Mouse (Mus musculus) C2C12 (cell line): ENCODE data around the gene Mef2d. TPM values are rescaled to one million over a fixed set of nuclear protein-coding genes. Genes with fewer than 3 reads are reported as not detected.

Source experiments
- H3K27me3 ChIP-seq: one replicate; pipeline ENCODE4 v1.6.1; 2011; ENCODE audit not compliant: control insufficient read depth, insufficient read depth, insufficient read length
- H3K36me3 ChIP-seq: one replicate; pipeline ENCODE4 v1.6.1; 2011; ENCODE audit not compliant: control insufficient read depth, insufficient read depth
- H3K4me3 ChIP-seq: one replicate; pipeline ENCODE4 v1.5.1; 2011; ENCODE audit warnings: mild to moderate bottlenecking, control low read depth; ENCODE audit not compliant: poor library complexity, insufficient read depth, severe bottlenecking
- H3K79me2 ChIP-seq: one replicate; pipeline ENCODE4 v1.6.1; 2011; ENCODE audit not compliant: control insufficient read depth, insufficient read depth
- H3K79me3 ChIP-seq: one replicate; pipeline ENCODE4 v1.6.1; 2011; ENCODE audit warnings: low read depth, control low read depth
- H3ac ChIP-seq: one replicate; pipeline ENCODE3; 2011; ENCODE audit warnings: low read depth; ENCODE audit not compliant: control insufficient read depth, insufficient read length
- CEBPB ChIP-seq: IDR thresholded peaks from one replicate; pipeline ENCODE4 v1.6.1; 2011; ENCODE audit warnings: low read depth, mild to moderate bottlenecking, control low read depth, moderate library complexity
- CTCF ChIP-seq: IDR thresholded peaks from one replicate; pipeline ENCODE4 v1.5.1; 2011; ENCODE audit not compliant: control insufficient read depth, insufficient read depth, insufficient read length
- FOSL1 ChIP-seq: IDR thresholded peaks from one replicate; pipeline ENCODE4 v1.8.0; 2011; ENCODE audit warnings: mild to moderate bottlenecking, low read length; ENCODE audit not compliant: poor library complexity, insufficient read depth, severe bottlenecking
- MAX ChIP-seq: IDR thresholded peaks from one replicate; pipeline ENCODE4 v1.6.1; 2011; ENCODE audit warnings: mild to moderate bottlenecking, control low read depth
- MYOD1 ChIP-seq: IDR thresholded peaks from one replicate; pipeline ENCODE4 v1.6.1; 2011; ENCODE audit warnings: low read depth; ENCODE audit not compliant: control insufficient read depth, insufficient read length
- MYOG ChIP-seq: IDR thresholded peaks from one replicate; pipeline ENCODE4 v1.6.1; 2011; ENCODE audit not compliant: control insufficient read depth, insufficient read length; ENCODE audit errors: extremely low read depth
- USF1 ChIP-seq: IDR thresholded peaks from one replicate; pipeline ENCODE4 v1.6.1; 2011; ENCODE audit warnings: low read depth, mild to moderate bottlenecking, control low read depth, moderate library complexity
- polyA plus RNA-seq: library from polyadenylated mRNA; unstranded; fragments of >200 nt; fragmentation: generic; extraction: Trizol; gene quantifications from one replicate; pipeline ENCODE4 v1.2.1, GENCODE M21; 2012; ENCODE audit warnings: missing spikeins

Gene Mef2d
- polyA plus RNA-seq, 1 experiment, result 35.3 TPM

DNA sequence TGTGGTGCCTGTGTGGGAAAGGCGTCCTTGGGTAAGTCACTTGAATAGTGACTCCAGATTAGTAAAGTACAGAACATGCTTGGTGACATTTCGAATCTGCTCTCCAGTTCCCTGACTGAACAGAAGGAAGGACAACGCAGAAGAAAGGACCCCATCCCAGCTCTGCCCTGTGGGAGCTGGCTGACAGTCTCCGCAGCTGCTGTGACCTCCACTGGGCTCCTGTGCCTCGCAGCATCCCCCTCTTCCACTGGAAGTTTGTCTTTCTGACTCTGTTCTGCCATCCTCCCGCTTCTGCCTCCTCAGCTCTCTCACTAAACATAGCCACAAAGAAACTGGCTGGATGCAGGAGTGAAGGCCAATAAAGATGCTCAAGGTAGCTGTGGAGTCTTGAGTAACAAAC is 60.8 kb downstream of the Mef2d start:
- H3K27me3 ChIP-seq, result peaks cover 84% of the 10 kb centered on the region
- H3K36me3 ChIP-seq, result no peaks in the 10 kb centered on the region
- H3K79me3 ChIP-seq, result no peaks in the 10 kb centered on the region
- no peak overlapping the region for H3K4me3 ChIP-seq
- H3K79me2 ChIP-seq, result no peaks in the 10 kb centered on the region
- no peak for TF ChIP-seq CTCF
- TF ChIP-seq FOSL1, result no peak
- no peak for TF ChIP-seq MAX
- no peak for TF ChIP-seq MYOG
- no peak for TF ChIP-seq MYOD1
- TF ChIP-seq CEBPB, result no peak
- no peak for TF ChIP-seq USF1
- H3ac ChIP-seq, result no peak overlapping the region

DNA sequence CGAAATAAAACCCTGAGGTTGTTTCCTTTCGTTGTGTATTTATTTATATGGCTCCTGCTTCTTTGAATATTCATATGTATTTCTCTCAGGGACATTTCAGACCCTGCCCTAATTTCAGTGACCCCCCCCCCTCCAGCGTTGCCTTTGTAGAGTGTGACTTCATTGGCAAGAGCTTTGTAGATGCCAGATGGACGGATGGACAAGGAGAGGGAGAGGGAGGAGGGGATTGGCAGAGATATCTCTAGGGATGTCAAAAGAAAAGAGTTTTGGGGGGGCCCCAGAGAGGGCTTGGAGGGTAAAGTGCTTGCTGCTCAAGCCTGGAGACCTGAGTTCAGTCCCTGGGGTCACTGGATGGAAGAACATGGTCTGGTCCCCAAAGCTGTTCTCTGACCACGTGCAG is 61.3 kb downstream of the Mef2d start:
- Histone ChIP-seq H3ac (no peak overlapping the region), H3K79me3 (no peaks in the 10 kb centered on the region), H3K27me3 (peaks cover 79% of the 10 kb centered on the region), H3K4me3 (no peak overlapping the region), H3K36me3 (no peaks in the 10 kb centered on the region), H3K79me2 (no peaks in the 10 kb centered on the region)
- TF ChIP-seq CEBPB (no peak), USF1 (no peak), FOSL1 (no peak), CTCF (no peak)

DNA sequence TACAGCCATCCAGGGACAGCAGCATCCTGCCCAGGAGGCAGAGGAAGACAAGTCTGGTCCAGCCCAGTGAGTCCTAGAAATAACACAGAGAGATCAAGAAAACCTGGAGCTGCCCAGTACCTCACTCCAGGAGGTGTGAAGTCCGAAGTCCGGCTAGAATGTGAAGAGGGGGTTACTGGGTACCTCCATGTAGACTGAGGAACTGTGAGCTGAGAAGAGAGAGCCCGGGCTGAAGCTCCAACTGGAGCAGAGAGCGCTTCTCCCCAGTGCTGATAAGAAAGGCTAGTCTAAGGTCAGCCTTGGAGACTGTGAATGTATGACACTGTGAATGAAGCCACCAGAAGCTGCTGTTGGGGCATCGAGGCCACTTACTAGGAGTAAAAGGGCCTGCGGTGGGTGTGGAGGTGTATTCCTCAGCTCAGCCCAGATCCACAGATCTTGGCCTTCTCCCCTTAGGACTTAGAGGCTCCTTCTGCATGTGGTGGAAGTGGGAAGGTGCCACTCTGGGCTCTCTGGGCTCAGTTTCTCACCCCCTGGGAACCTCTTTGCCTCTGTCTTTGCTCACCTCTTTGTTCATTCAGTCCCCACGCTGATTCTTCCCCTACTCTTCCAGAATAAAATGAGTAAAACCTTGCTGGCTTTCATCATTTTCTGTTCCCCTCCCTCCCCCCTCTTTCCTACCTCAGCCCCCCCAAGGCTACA is 62.0 kb downstream of the Mef2d start:
- H3K79me3 ChIP-seq, result no peaks in the 10 kb centered on the region
- H3K79me2 ChIP-seq, result no peaks in the 10 kb centered on the region
- no peak overlapping the region for H3ac ChIP-seq
- TF ChIP-seq CTCF, result no peak
- TF ChIP-seq CEBPB, result no peak
- TF ChIP-seq MYOG, result no peak
- TF ChIP-seq MYOD1, result no peak
- no peak for TF ChIP-seq USF1
- no peak for TF ChIP-seq FOSL1
- TF ChIP-seq MAX, result no peak
- no peaks in the 10 kb centered on the region for H3K36me3 ChIP-seq
- H3K27me3 ChIP-seq, result peaks cover 72% of the 10 kb centered on the region
- H3K4me3 ChIP-seq, result no peak overlapping the region

DNA sequence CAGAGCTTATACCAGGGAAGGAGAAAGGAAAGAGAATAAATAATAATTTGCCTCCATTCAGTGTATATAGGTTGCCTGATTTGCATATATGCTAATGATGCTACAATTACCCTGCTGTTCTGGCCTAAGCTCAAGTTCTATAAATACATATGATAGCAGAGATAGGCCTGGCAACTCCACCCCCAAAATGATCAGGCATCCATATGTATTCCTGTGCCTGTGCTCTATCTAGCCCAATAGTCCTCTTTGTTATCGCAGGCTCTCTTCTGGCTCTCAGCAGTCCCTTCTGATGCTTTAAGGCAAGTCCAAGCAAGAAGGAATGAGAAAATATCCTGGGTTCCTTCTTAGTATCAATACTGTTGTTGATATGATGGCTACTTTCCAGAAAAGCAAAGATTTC is 62.6 kb downstream of the Mef2d start:
- Histone ChIP-seq H3K79me3 (no peaks in the 10 kb centered on the region), H3ac (no peak overlapping the region)

DNA sequence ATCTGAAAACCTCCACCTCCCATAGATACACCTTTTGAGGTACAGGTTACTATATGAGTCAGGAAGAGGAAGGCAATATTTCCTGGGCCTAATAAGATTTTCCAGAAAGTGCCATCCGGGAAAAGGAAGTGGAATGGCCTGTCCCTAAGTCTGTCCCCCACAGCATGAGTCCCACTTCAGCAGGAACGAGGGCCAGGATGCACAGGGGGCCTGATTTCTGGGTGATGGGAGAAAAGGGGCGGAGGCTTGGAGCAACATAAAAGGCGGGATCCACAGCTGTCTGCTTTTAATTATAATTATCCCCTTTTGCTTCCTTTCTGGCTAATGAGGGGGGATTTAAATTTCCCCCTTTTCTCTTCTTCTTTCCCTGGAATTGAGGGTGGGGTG is 63.0 kb downstream of the Mef2d start:
- Histone ChIP-seq H3K36me3 (no peaks in the 10 kb centered on the region), H3K4me3 (no peak overlapping the region), H3K27me3 (peaks cover 64% of the 10 kb centered on the region), H3ac (no peak overlapping the region), H3K79me2 (no peaks in the 10 kb centered on the region), H3K79me3 (no peaks in the 10 kb centered on the region)
- TF ChIP-seq CTCF (no peak), MYOG (no peak), MYOD1 (no peak), MAX (no peak), CEBPB (no peak), FOSL1 (no peak), USF1 (no peak)

More for the DNA sequence above, 62.6 kb downstream of the Mef2d start:
- Histone ChIP-seq H3K36me3 (no peaks in the 10 kb centered on the region), H3K4me3 (no peak overlapping the region), H3K27me3 (peaks cover 69% of the 10 kb centered on the region), H3K79me2 (no peaks in the 10 kb centered on the region)
- no peak for TF ChIP-seq MYOD1
- TF ChIP-seq USF1, result no peak
- no peak for TF ChIP-seq FOSL1
- TF ChIP-seq MYOG, result no peak
- no peak for TF ChIP-seq MAX
- no peak for TF ChIP-seq CTCF
- TF ChIP-seq CEBPB, result no peak
